Mouse (Mus musculus): Measurements from ENCODE around the gene Abi3.

DNA sequence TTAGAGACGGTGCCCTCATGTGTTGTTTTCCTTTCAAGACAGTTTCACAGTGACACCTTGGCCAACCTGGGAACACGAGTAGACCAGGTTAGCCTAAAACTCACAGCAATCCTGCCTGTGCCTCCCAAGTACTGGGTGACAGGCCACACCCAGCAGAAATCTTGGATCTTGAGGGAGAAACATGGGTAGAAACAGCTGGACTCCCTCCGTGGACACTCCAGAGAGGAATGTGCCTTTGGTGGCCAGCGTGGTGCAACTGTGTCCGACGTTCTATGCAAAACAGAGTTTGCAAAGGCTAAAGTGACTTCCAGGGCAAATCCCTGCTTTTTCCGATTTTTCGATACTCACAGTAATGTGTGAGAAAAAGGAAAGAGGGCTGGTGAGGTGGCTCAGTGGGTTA, 61.8 kb downstream of the Abi3 start:
- TF ChIP-seq ETS1 (conservative IDR thresholded peaks at IDR 0.05; ENCODE audit: low read depth, low read length): no peak
- no peak for TF ChIP-seq EP300 (IDR thresholded peaks at IDR 0.05; ENCODE audit: low read length)
- no peak for TF ChIP-seq MXI1 (IDR thresholded peaks at IDR 0.05; ENCODE audit: low read depth, low read length)
- TF ChIP-seq TBP (conservative IDR thresholded peaks at IDR 0.05; ENCODE audit: low read depth, low read length): no peak
- TF ChIP-seq RAD21 (IDR thresholded peaks at IDR 0.05; ENCODE audit: low read depth, low read length): no peak

Data from CH12.LX (cell line).